Mouse (Mus musculus) heart, embryonic 13.5 days (tissue): ENCODE measurements around the gene Olfr1002. TPM values are rescaled to one million over a fixed set of nuclear protein-coding genes. Genes with fewer than 3 reads are reported as not detected.
"Not testable (repeated sequence)": the region's sequence is repeated elsewhere in the genome, so short reads cannot be mapped to it uniquely, and the experiment has no call there.

Experiments used
- ATAC-seq: fragments of 200-750 bp; cut with Nextera tagmentation; 2 replicates; pipeline ENCODE4 v1.8.0; 2017; ENCODE audit warnings: moderate TSS enrichment; ENCODE audit not compliant: insufficient number of reproducible peaks, low FRiP score, low TSS enrichment; ENCODE audit errors: extremely low read depth
- H3K27ac ChIP-seq: fragments of 300-500 bp; sonication (generic); replicated peaks from 2 replicates; pipeline ENCODE4 v1.5.1; 2015; ENCODE audit warnings: moderate library complexity, mild to moderate bottlenecking, inconsistent platforms
- H3K27me3 ChIP-seq: fragments of 300-500 bp; sonication (generic); replicated peaks from 2 replicates; pipeline ENCODE4 v1.6.1; 2015; ENCODE audit warnings: mild to moderate bottlenecking, inconsistent platforms
- H3K36me3 ChIP-seq: fragments of 300-500 bp; sonication (generic); 2 replicates; pipeline ENCODE4 v1.6.1; 2015; ENCODE audit warnings: mild to moderate bottlenecking, inconsistent platforms
- H3K4me1 ChIP-seq: fragments of 300-500 bp; sonication (generic); 2 replicates; pipeline ENCODE4 v1.6.1; 2015; ENCODE audit warnings: inconsistent platforms
- H3K4me2 ChIP-seq: fragments of 300-500 bp; sonication (generic); 2 replicates; pipeline ENCODE4 v1.6.1; 2015; ENCODE audit warnings: inconsistent platforms, mild to moderate bottlenecking, moderate library complexity
- H3K4me3 ChIP-seq: fragments of 300-500 bp; sonication (generic); 2 replicates; pipeline ENCODE4 v1.5.1; 2015; ENCODE audit warnings: moderate library complexity, mild to moderate bottlenecking, inconsistent platforms
- H3K9ac ChIP-seq: fragments of 300-500 bp; sonication (generic); 2 replicates; pipeline ENCODE4 v1.6.1; 2015; ENCODE audit warnings: inconsistent platforms, mild to moderate bottlenecking, moderate library complexity
- H3K9me3 ChIP-seq: fragments of 300-500 bp; sonication (generic); 2 replicates; pipeline ENCODE4 v1.6.1; 2016; ENCODE audit warnings: inconsistent platforms
- WGBS: fragments of 180-500 bp; shearing (Covaris S2); methylation state at CpG from one replicate; pipeline ENCODE4 v1.1.7; 2015; ENCODE audit warnings: mixed read lengths; 5-methylcytosine and 5-hydroxymethylcytosine counted together
- polyA plus RNA-seq: library from polyadenylated mRNA; unstranded; fragments of >200 nt; fragmentation: Nextera tagmentation; extraction: Ambion mirVana; gene quantifications from 2 replicates; pipeline ENCODE4 v1.2.1, GENCODE M21; 2015

Olfr1002 gene
- not detected in 2 replicates for polyA plus RNA-seq

DNA sequence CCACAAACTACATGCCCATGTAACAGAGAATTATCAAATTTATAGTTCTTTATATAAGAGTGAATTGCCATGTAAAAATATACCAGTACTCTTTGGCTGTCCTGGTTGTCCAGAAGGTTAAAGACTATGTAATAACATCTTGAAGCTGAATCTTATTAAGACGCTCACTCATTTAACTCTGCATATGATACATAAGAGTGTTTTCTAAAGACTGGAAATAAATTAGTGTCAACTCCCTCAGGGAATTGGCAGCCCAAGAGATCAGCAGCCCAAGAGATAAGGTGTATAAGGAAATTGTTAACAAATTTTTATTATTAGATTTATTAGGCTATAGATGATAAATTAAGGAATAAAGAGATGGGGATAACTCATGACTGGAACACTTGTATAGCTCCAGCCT is at the start of gene Olfr1002:
Olfr1002 (minus strand) TSS at position 101 of the 400 bp plus-strand sequence.
- Histone ChIP-seq H3K4me2 (no peak within 1 kb of the TSS), H3K4me3 (no peak within 1 kb of the TSS), H3K27me3 (no peaks in the 10 kb centered on the region), H3K9ac (no peak within 1 kb of the TSS), H3K9me3 (no peaks in the 10 kb centered on the region), H3K36me3 (no peaks in the 10 kb centered on the region), H3K4me1 (no peaks in the 10 kb centered on the region), H3K27ac (no peak within 1 kb of the TSS)
- WGBS, result 87% methylated on average over 1 of the region's 1 CpGs
- no peak for ATAC-seq

DNA sequence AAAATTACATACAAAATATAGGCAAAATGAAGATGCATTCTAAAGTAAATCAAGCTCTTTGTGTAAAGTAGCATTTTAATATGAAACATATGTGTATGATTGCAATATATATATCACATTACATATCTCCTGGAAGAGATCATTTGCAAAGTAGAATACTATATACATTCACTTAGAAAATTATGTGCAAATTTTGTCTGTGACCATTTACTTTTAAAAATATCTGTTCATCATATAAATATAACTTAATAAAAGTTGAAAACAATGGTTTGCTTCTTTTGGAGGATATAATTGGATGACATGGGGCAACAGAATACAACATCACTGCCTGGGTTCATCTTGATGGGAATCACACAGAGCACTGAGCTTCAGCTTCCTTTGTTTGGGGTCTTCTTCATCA is 38.6 kb upstream of the Olfr1002 start, which contains the start of gene Olfr1008:
Olfr1008 (plus strand) TSS at position 301 of the 400 bp plus-strand sequence.
- no peak within 1 kb of the TSS for H3K4me3 ChIP-seq
- ATAC-seq, result no peak
- no peaks in the 10 kb centered on the region for H3K36me3 ChIP-seq
- H3K4me2 ChIP-seq, result no peak within 1 kb of the TSS
- peaks cover 3% of the 10 kb centered on the region for H3K9me3 ChIP-seq
- H3K4me1 ChIP-seq, result no peaks in the 10 kb centered on the region
- no peak within 1 kb of the TSS for H3K27ac ChIP-seq
- no peak within 1 kb of the TSS for H3K9ac ChIP-seq
- no peaks in the 10 kb centered on the region for H3K27me3 ChIP-seq

- ATAC-seq, result no peak
These were observed 28.2 kb upstream of the Olfr1002 start, which contains the start of gene Olfr1006 for GRCm38 (mm10) chr2:85678667-85679066. Gene Olfr1006, minus strand, starts transcription at chr2:85678767.

GRCm38 (mm10) chr2:85664355-85664754 is 13.9 kb upstream of the Olfr1002 start, which contains the start of gene Olfr154:
Gene Olfr154, minus strand, starts transcription at chr2:85664455.
- H3K27ac ChIP-seq, H3K4me3 ChIP-seq, H3K4me1 ChIP-seq, H3K4me2 ChIP-seq, H3K9me3 ChIP-seq, H3K27me3 ChIP-seq, ATAC-seq, H3K9ac ChIP-seq, H3K36me3 ChIP-seq: not testable (repeated sequence)

More at GRCm38 (mm10) chr2:85678667-85679066, 28.2 kb upstream of the Olfr1002 start, which contains the start of gene Olfr1006:
- Histone ChIP-seq H3K4me3 (no peak within 1 kb of the TSS), H3K9ac (no peak within 1 kb of the TSS), H3K27ac (no peak within 1 kb of the TSS), H3K4me2 (no peak within 1 kb of the TSS), H3K27me3 (no peaks in the 10 kb centered on the region), H3K36me3 (no peaks in the 10 kb centered on the region), H3K9me3 (no peaks in the 10 kb centered on the region), H3K4me1 (no peaks in the 10 kb centered on the region)

DNA sequence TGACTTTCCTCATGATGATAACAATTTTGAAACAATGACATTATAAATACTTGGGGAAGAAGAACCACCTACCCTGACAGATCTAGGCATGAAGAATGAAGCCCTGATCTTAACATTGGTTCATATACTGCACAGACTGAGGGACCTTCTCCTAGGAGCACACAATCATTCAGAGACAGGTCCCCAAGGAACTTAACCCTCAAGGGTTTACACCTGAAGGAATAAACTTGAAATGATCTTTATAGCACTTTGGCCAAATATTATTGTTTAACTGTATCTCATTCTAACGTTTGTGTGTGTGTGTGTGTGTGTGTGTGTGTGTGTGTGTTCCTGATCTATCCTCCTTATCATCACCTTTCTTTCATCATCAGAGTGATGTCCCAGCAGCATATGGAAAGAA is 38.7 kb downstream of the Olfr1002 start, which contains the start of gene Olfr1000:
Olfr1000 (minus strand) TSS at position 101 of the 400 bp plus-strand sequence.
- Histone ChIP-seq H3K4me1 (no peaks in the 10 kb centered on the region), H3K9me3 (no peaks in the 10 kb centered on the region), H3K27ac (no peak within 1 kb of the TSS), H3K27me3 (no peaks in the 10 kb centered on the region), H3K4me2 (no peak within 1 kb of the TSS), H3K36me3 (no peaks in the 10 kb centered on the region), H3K4me3 (no peak within 1 kb of the TSS), H3K9ac (no peak within 1 kb of the TSS)
- no peak for ATAC-seq
- WGBS, result 71% methylated on average over 1 of the region's 1 CpGs

Other genes with a start within 250 kb of the Olfr1002 start
- not detected in 2 replicates for gene Olfr992, start 241.2 kb downstream of the Olfr1002 start, polyA plus RNA-seq
- not detected in 2 replicates for gene Olfr993, start 235.8 kb downstream of the Olfr1002 start, polyA plus RNA-seq
- not detected in 2 replicates for gene Olfr994, start 214.3 kb downstream of the Olfr1002 start, polyA plus RNA-seq
- not detected in 2 replicates for gene Olfr995, start 207.1 kb downstream of the Olfr1002 start, polyA plus RNA-seq
- not detected in 2 replicates for gene 4833423E24Rik, start 131.7 kb downstream of the Olfr1002 start, polyA plus RNA-seq
- gene Olfr996, start 71.5 kb downstream of the Olfr1002 start, polyA plus RNA-seq, result not detected in 2 replicates
- not detected in 2 replicates for gene Olfr998, start 61.8 kb downstream of the Olfr1002 start, polyA plus RNA-seq
- not detected in 2 replicates for gene Olfr1000, start 38.8 kb downstream of the Olfr1002 start, polyA plus RNA-seq
- gene Olfr154, start 13.8 kb upstream of the Olfr1002 start, polyA plus RNA-seq, result not detected in 2 replicates
- gene Olfr1006, start 28.1 kb upstream of the Olfr1002 start, polyA plus RNA-seq, result not detected in 2 replicates
- not detected in 2 replicates for gene Olfr1008, start 38.7 kb upstream of the Olfr1002 start, polyA plus RNA-seq
- gene Olfr1009, start 64.7 kb upstream of the Olfr1002 start, polyA plus RNA-seq, result not detected in 2 replicates
- gene Olfr1012, start 112.1 kb upstream of the Olfr1002 start, polyA plus RNA-seq, result not detected in 2 replicates
- gene Olfr1013, start 116.4 kb upstream of the Olfr1002 start, polyA plus RNA-seq, result not detected in 2 replicates
- not detected in 2 replicates for gene Olfr1014, start 122.0 kb upstream of the Olfr1002 start, polyA plus RNA-seq
- not detected in 2 replicates for gene Olfr1015, start 131.3 kb upstream of the Olfr1002 start, polyA plus RNA-seq
- not detected in 2 replicates for gene Olfr1016, start 151.8 kb upstream of the Olfr1002 start, polyA plus RNA-seq
- not detected in 2 replicates for gene Olfr1018, start 167.8 kb upstream of the Olfr1002 start, polyA plus RNA-seq
- not detected in 2 replicates for gene Olfr1019, start 194.8 kb upstream of the Olfr1002 start, polyA plus RNA-seq
- not detected in 2 replicates for gene Olfr1020, start 196.3 kb upstream of the Olfr1002 start, polyA plus RNA-seq
- not detected in 2 replicates for gene Olfr1022, start 217.9 kb upstream of the Olfr1002 start, polyA plus RNA-seq
- gene Olfr1023, start 234.9 kb upstream of the Olfr1002 start, polyA plus RNA-seq, result not detected in 2 replicates